Mouse (Mus musculus) MEL (cell line): ENCODE results near the gene Ism1. TPM values are rescaled to one million over a fixed set of nuclear protein-coding genes. Genes with fewer than 3 reads are reported as not detected.

ENCODE experiments used
- DNase-seq: peaks from one replicate; pipeline ENCODE4 v3.0.0; 2011; ENCODE audit warnings: low read depth, low spot score
- H3K27ac ChIP-seq: 2 replicates; pipeline ENCODE4 v1.5.1; 2012; ENCODE audit warnings: low read depth, mild to moderate bottlenecking, control low read depth, low read length, moderate library complexity; ENCODE audit not compliant: control insufficient read depth
- H3K27me3 ChIP-seq, 2 experiments: fragments of 150-350 bp in 1 of 2; sonication (generic) in 1 of 2; 2 replicates each; pipeline ENCODE4 v1.6.1; 2012; ENCODE audit warnings: low read length in 2 of 2, mild to moderate bottlenecking in 2 of 2, improper control_type of control experiment in 1 of 2, moderate library complexity in 1 of 2; ENCODE audit not compliant: insufficient read depth in 2 of 2, control insufficient read depth in 1 of 2
- H3K36me3 ChIP-seq, 2 experiments: 2 replicates each; pipeline ENCODE4 v1.6.1; 2012 to 2014; ENCODE audit warnings: low read length in 2 of 2, improper control_type of control experiment in 1 of 2, inconsistent platforms in 1 of 2, mild to moderate bottlenecking in 1 of 2; ENCODE audit not compliant: insufficient read depth in 2 of 2, control insufficient read depth in 1 of 2
- H3K4me1 ChIP-seq, 2 experiments: fragments of 150-350 bp in 1 of 2; sonication (generic) in 1 of 2; 2 replicates each; pipeline ENCODE4 v1.6.1; 2012; ENCODE audit warnings: low read length in 2 of 2, improper control_type of control experiment in 1 of 2, mild to moderate bottlenecking in 1 of 2; ENCODE audit not compliant: insufficient read depth in 2 of 2, control insufficient read depth in 1 of 2
- H3K4me3 ChIP-seq, 2 experiments: fragments of 150-350 bp in 1 of 2; sonication (generic) in 1 of 2; 2 replicates each; pipeline ENCODE4 v1.5.1; 2012; ENCODE audit warnings: low read depth in 2 of 2, low read length in 2 of 2, mild to moderate bottlenecking in 2 of 2, moderate library complexity in 2 of 2, control low read depth in 1 of 2, improper control_type of control experiment in 1 of 2; ENCODE audit not compliant: control insufficient read depth in 1 of 2, insufficient read depth in 1 of 2
- H3K79me2 ChIP-seq: 2 replicates; pipeline ENCODE4 v1.6.1; 2012; ENCODE audit warnings: mild to moderate bottlenecking, low read length, moderate library complexity; ENCODE audit not compliant: control insufficient read depth, poor library complexity, insufficient read depth
- H3K9ac ChIP-seq: 2 replicates; pipeline ENCODE4 v1.6.1; 2012; ENCODE audit warnings: low read depth, mild to moderate bottlenecking, control low read depth, low read length, moderate library complexity; ENCODE audit not compliant: control insufficient read depth, poor library complexity, severe bottlenecking
- H3K9me3 ChIP-seq: fragments of 150-350 bp; sonication (generic); replicated peaks from 2 replicates; pipeline ENCODE4 v1.6.1; 2012; ENCODE audit warnings: mild to moderate bottlenecking, low read length, improper control_type of control experiment, moderate library complexity; ENCODE audit not compliant: insufficient read depth
- BHLHE40 ChIP-seq: IDR thresholded peaks from 2 replicates; pipeline ENCODE4 v1.6.1; 2012; ENCODE audit warnings: low read depth, mild to moderate bottlenecking, inconsistent platforms, low read length, improper control_type of control experiment, borderline replicate concordance
- CTCF ChIP-seq, 3 experiments: IDR thresholded peaks in 2 of 3; conservative IDR thresholded peaks in 1 of 3; 2 replicates each; pipeline ENCODE4 v1.5.1; 2011 to 2012; ENCODE audit warnings: low read length in 3 of 3, low read depth in 2 of 3, mild to moderate bottlenecking in 2 of 3, improper control_type of control experiment in 1 of 3, inconsistent platforms in 1 of 3, mixed read lengths in 1 of 3, moderate library complexity in 1 of 3; ENCODE audit not compliant: control insufficient read depth in 1 of 3, insufficient read depth in 1 of 3, poor library complexity in 1 of 3, severe bottlenecking in 1 of 3
- E2F4 ChIP-seq: IDR thresholded peaks from 2 replicates; pipeline ENCODE4 v1.6.1; 2011; ENCODE audit warnings: low read depth, low read length, improper control_type of control experiment, borderline replicate concordance
- EP300 ChIP-seq, 2 experiments: IDR thresholded peaks; 2 replicates each; pipeline ENCODE4 v1.6.1; 2011; ENCODE audit warnings: improper control_type of control experiment in 2 of 2, low read length in 2 of 2, low read depth in 1 of 2, mild to moderate bottlenecking in 1 of 2
- GATA1 ChIP-seq: IDR thresholded peaks from 2 replicates; pipeline ENCODE4 v1.6.1; 2011; ENCODE audit warnings: low read depth, low read length, improper control_type of control experiment
- KAT2A ChIP-seq: conservative IDR thresholded peaks from 2 replicates; pipeline ENCODE4 v1.6.1; 2012; ENCODE audit warnings: low read depth, low read length, improper control_type of control experiment, inconsistent platforms
- MAFK ChIP-seq: IDR thresholded peaks from 2 replicates; pipeline ENCODE4 v1.6.1; 2011; ENCODE audit warnings: low read depth, mild to moderate bottlenecking, low read length, improper control_type of control experiment, borderline replicate concordance
- MAX ChIP-seq: IDR thresholded peaks from 2 replicates; pipeline ENCODE4 v1.6.1; 2011; ENCODE audit warnings: low read length, improper control_type of control experiment
- MEF2A ChIP-seq: IDR thresholded peaks from 2 replicates; pipeline ENCODE4 v1.6.1; 2014; ENCODE audit warnings: low read depth, mild to moderate bottlenecking, inconsistent platforms, low read length, improper control_type of control experiment; ENCODE audit not compliant: poor library complexity, insufficient replicate concordance, severe bottlenecking; ENCODE audit errors: extremely low read depth
- MYC ChIP-seq: IDR thresholded peaks from 2 replicates; pipeline ENCODE4 v1.6.1; 2011; ENCODE audit warnings: low read depth, mild to moderate bottlenecking, low read length, improper control_type of control experiment, moderate library complexity
- NRF1 ChIP-seq: IDR thresholded peaks from 2 replicates; pipeline ENCODE4 v1.6.1; 2014; ENCODE audit warnings: low read depth, mild to moderate bottlenecking, inconsistent platforms, low read length, improper control_type of control experiment, moderate library complexity; ENCODE audit not compliant: poor library complexity, insufficient read depth, severe bottlenecking
- POLR2A ChIP-seq, 2 experiments: IDR thresholded peaks; 2 replicates each; pipeline ENCODE4 v1.6.1; 2011 to 2012; ENCODE audit warnings: low read length in 2 of 2, mild to moderate bottlenecking in 2 of 2, control low read depth in 1 of 2, improper control_type of control experiment in 1 of 2, low read depth in 1 of 2, moderate library complexity in 1 of 2; ENCODE audit not compliant: control insufficient read depth in 1 of 2, insufficient read depth in 1 of 2, poor library complexity in 1 of 2
- POLR2AphosphoS2 ChIP-seq: IDR thresholded peaks from 2 replicates; pipeline ENCODE4 v1.6.1; 2011; ENCODE audit warnings: low read length, improper control_type of control experiment
- TBP ChIP-seq: IDR thresholded peaks from 2 replicates; pipeline ENCODE4 v1.8.0; 2011; ENCODE audit warnings: low read depth, low read length, improper control_type of control experiment
- USF1 ChIP-seq: IDR thresholded peaks from 2 replicates; pipeline ENCODE4 v1.6.1; 2014; ENCODE audit warnings: low read depth, mild to moderate bottlenecking, inconsistent platforms, low read length, improper control_type of control experiment, moderate library complexity
- USF2 ChIP-seq, 2 experiments: IDR thresholded peaks; 2 replicates each; pipeline ENCODE4 v1.6.1; 2011 to 2012; ENCODE audit warnings: improper control_type of control experiment in 2 of 2, low read length in 2 of 2, borderline replicate concordance in 1 of 2, inconsistent platforms in 1 of 2, low read depth in 1 of 2, mild to moderate bottlenecking in 1 of 2; ENCODE audit not compliant: insufficient read depth in 1 of 2
- ZKSCAN1 ChIP-seq: IDR thresholded peaks from 2 replicates; pipeline ENCODE4 v1.6.1; 2012; ENCODE audit warnings: low read depth, mild to moderate bottlenecking, inconsistent platforms, low read length, improper control_type of control experiment, moderate library complexity
- ZNF384 ChIP-seq: IDR thresholded peaks from 2 replicates; pipeline ENCODE4 v1.6.1; 2012; ENCODE audit warnings: low read depth, mild to moderate bottlenecking, inconsistent platforms, low read length, improper control_type of control experiment
- polyA plus RNA-seq, 2 experiments: library from polyadenylated mRNA; stranded (reverse) in 1 of 2; unstranded in 1 of 2; fragments of >175 nt in 1 of 2; fragments of >200 nt in 1 of 2; gene quantifications; 2 replicates each; pipeline versions ENCODE4 v1.2.1 to v1.2.4; 2012; ENCODE audit warnings: low replicate concordance in 2 of 2, low read depth in 1 of 2; ENCODE audit not compliant: insufficient read length in 2 of 2, insufficient read depth in 1 of 2, missing spikeins in 1 of 2
- total RNA-seq: library from RNA; depleted of rRNA; stranded (reverse); fragments of 300-350 nt; gene quantifications from 2 replicates; pipeline ENCODE4 v1.2.3, GENCODE M21; 2012

Gene Ism1
- total and polyA plus RNA-seq, 3 experiments = not detected

DNA sequence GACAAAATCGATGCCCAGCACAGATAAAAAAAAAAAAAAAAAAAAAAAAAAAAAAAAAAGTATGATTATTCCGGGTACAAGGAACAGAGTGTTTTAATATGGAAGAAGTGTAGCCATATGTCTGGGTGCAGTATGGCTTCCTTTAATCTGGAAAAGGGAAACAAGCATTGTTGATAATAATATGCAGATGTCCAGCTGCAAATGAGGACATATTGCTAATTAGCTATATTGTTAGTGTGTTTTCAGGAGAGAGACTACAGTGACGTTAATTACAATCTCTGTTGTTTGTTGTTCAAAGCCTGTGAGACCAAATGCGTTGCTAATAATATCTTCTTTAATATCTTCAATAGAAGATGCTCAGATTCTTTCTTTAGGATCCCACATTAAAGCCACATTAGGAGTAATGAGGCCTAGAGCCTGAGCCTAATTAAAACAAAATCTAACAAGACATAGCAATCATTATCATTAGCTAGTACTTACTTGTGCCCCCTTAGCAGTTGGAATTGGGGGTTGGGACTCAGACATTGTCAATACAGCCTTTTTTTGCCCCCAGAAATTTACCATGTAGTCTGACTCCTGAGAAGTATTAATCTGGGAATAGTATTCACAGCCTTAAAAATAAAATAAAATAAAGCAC is 46.3 kb downstream of the Ism1 start:
- Histone ChIP-seq H3K36me3 (no peaks in the 10 kb centered on the region), H3K27ac (no peak overlapping the region), H3K4me1 (no peaks in the 10 kb centered on the region), H3K79me2 (no peaks in the 10 kb centered on the region), H3K4me3 (no peak overlapping the region), H3K27me3 (no peaks in the 10 kb centered on the region), H3K9ac (no peak overlapping the region), H3K9me3 (no peaks in the 10 kb centered on the region)
- no peak for DNase-seq
- no peak for TF ChIP-seq USF1
- no peak for TF ChIP-seq NRF1
- no peak for TF ChIP-seq E2F4
- TF ChIP-seq EP300 (IDR thresholded peaks at IDR 0.05; ENCODE audit: low read depth in 1 of 2, low read length in 2 of 2) = no peak
- no peak for TF ChIP-seq USF2 (IDR thresholded peaks at IDR 0.05; ENCODE audit: borderline replicate concordance in 1 of 2, insufficient read depth in 1 of 2, low read depth in 1 of 2, low read length in 2 of 2)
- no peak for TF ChIP-seq GATA1
- TF ChIP-seq MEF2A = no peak
- TF ChIP-seq POLR2AphosphoS2 = no peak
- TF ChIP-seq ZKSCAN1 = no peak
- TF ChIP-seq MAFK = no peak
- no peak for TF ChIP-seq BHLHE40

DNA sequence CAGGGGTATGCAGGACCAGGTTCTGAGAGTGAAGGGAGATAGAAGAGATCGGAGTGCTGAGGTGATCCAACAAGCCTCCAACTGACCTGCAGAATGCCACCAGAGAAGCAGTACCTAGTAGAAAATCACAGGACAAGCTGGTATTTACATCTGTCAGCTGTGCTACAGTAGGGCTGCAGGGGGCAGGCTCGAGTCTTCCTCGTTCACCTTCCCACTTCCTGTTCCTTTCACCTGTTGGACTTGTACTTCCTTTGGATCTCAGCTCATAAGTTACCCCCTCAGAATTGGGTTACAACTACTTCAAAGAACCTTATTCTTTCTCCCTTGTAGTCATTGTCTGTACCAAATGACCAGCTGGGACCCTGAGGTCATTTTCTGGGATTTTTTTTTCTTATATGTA is 47.4 kb downstream of the Ism1 start:
- Histone ChIP-seq H3K27me3 (no peaks in the 10 kb centered on the region), H3K9me3 (no peaks in the 10 kb centered on the region), H3K36me3 (no peaks in the 10 kb centered on the region), H3K79me2 (no peaks in the 10 kb centered on the region), H3K4me3 (no peak overlapping the region), H3K27ac (no peak overlapping the region), H3K4me1 (no peaks in the 10 kb centered on the region), H3K9ac (no peak overlapping the region)
- no peak for DNase-seq
- no peak for TF ChIP-seq ZNF384
- TF ChIP-seq MAX = no peak
- TF ChIP-seq POLR2A (IDR thresholded peaks at IDR 0.05; ENCODE audit: control insufficient read depth in 1 of 2, insufficient read depth in 1 of 2, low read depth in 1 of 2, low read length in 2 of 2, poor library complexity in 1 of 2) = no peak
- no peak for TF ChIP-seq BHLHE40
- no peak for TF ChIP-seq KAT2A
- TF ChIP-seq TBP = no peak
- no peak for TF ChIP-seq MYC
- TF ChIP-seq CTCF (IDR thresholded peaks at IDR 0.05 in 2 of 3, conservative IDR thresholded peaks at IDR 0.05 in 1 of 3; ENCODE audit: control insufficient read depth in 1 of 3, insufficient read depth in 1 of 3, low read depth in 2 of 3, low read length in 3 of 3, poor library complexity in 1 of 3, severe bottlenecking in 1 of 3) = peak in 1 of 3 experiments; percentile 13; a peak in 1 of 6 replicates
